Mouse (Mus musculus) urinary bladder, postnatal 36 days (tissue): Measurements from ENCODE around the gene Pram1.

Experiments
- DNase-seq, 2 experiments: peaks; one replicate each; pipeline ENCODE4 v3.0.0; 2022; ENCODE audit warnings: low spot score in 2 of 2, mixed read lengths in 1 of 2

Gene Pram1

DNA sequence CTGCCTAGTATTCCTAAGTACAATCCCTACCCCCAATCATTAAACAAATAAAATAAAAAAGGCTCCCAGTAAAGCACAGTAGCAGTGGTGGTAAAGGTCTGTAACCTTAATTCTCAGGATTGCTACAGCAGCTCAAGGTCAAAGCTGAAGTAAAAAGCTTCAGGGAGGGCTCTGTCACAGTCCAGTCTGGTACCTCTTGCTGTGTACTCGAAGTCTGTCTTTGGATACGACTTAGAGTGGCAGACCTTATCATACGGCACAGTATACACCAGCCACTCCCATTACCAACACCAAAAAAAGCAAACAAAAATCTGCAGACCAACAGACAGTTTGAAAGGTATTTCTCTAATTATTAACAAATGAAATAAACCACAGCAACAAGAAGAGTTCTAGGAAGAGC lies 29.0 kb downstream of the Pram1 start:
- no peak for DNase-seq

DNA sequence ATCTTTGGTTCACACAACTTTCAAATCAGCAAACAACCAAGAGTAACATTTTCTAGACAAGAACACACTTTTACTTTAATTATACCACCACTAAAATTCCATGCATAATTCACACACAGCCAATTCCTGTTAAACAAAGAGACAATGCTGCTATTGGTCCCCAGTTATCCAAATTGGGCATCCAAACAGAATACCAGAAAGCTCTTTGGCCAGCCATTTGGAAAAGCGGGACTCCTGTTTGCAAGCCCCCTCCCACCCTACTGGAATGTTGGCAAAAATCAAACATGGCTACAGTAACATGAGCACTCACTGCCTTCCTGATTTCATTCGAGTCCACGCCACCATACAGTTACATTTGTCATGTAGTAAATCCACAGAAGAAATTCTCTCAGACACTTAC lies 31.8 kb downstream of the Pram1 start:
- no peak for DNase-seq

DNA sequence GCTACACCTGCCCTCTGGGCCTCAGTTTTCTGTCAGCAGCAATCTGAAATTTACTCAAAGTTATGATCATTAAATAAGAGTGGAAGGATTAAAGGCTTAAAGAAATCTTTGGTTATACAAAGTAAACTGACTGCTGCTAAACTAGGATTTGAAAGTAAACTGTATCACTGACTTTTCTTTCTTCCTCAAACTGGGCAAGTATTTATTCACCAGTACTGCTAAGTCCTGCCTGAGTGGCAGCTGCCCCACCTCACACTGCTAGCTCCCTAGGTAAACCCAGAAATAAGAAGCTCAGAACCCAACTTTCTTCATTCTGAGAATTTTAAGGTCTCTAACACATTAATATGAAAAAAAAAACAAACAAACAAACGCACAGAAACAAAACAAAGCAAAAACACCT lies 36.0 kb downstream of the Pram1 start:
- DNase-seq: no peak

DNA sequence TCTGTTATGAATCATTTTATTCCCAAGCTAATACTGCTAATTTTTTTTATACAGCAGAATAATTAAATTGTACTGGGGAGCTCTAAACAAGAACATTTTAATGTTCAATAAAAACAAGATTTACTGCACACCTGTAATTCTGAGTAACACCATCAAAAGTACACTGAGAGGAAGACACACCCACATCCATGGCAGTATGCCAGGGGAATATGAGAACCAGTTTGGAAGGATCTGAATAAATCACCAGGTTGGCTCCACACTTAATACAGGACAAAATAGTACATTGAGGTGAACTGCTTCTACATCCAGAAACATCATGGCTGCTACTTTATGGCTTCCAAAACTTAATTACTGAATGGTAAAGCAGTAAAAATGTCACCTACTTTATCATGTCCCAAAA lies 37.6 kb downstream of the Pram1 start:
- DNase-seq: peak; percentile 59 to 68

DNA sequence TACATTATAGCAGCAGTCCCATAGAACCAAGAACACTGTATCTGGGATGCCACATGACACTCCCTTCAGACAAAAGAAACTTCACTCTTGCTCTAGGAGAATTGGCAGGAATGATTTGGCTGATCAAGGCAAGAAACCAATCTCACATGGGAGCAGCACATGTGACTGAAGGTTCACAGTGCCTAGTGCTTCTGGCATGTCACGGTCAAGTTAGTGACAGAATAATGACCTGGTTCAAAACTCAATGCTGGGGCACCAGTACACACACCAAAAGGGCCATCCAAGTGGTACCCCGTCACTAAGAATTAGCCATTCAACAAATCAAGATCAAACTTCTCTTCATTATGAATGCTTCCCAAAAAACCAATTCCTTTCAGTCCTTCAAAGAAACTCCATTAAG lies 38.2 kb downstream of the Pram1 start:
- DNase-seq: no peak

DNA sequence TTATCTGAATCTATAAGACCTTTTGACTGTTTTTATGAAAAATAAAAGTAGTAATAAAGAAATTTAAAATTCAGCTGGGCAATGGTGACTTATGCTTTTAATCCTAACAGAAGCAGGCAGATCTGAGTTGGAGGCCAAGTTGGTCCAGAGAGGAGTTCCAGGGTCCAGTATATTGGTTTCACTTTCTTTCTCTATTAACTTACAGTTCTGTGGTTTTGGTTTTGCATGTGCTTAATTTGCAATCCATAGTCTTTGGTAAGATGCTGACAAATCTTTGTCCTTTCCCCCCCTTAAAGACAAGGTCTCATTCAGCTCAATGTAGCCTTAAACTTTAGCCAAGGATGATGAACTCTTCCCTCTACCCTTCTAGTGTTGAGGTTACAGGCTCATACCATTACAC lies 40.9 kb downstream of the Pram1 start:
- no peak for DNase-seq

DNA sequence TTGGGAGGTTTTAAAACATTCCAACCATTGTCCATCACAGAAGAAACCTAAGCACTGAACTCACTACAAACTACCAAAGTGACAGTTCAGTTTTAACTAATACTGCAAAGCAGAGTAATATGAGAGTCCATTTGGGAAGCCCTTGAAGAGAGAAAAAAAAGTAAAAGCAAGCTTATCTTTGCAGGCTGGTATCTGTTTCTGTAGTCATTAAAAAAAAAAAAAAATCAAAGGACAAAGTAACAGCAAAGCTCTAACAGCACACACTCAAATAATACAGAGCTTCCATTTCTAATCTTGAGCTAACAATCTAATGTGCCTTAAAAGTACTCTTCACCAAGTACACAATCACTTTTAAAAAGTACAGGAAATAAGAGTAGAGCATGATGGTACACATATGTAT lies 43.9 kb downstream of the Pram1 start:
- no peak for DNase-seq

DNA sequence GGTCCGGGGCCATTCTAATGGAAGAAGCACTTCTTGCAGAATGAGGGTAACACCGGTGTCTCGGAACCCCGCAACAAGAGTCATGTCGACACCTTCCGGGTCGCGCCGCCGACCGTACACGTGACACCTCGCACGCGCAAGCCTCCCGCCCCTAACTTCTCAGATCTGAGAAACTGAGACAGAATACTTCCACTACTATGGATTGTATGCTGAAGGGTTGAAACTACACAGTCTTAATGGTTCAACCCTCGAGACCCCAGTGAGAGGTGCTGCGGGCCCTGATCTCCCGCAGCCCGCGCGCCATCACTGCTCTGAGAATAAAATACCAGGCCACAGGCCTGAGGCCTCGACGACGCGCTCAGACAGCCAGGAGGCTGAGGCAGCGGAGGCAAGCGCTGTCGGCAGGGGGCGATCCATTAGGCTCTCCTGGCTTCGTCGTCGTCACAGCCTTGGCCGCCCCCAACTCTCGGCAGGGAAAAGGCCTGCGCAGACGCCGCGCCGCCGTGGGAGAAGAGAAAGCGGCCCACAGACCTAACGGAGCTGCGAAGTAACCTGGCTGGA lies 46.9 kb downstream of the Pram1 start:
- DNase-seq: peak; percentile 46 to 61

DNA sequence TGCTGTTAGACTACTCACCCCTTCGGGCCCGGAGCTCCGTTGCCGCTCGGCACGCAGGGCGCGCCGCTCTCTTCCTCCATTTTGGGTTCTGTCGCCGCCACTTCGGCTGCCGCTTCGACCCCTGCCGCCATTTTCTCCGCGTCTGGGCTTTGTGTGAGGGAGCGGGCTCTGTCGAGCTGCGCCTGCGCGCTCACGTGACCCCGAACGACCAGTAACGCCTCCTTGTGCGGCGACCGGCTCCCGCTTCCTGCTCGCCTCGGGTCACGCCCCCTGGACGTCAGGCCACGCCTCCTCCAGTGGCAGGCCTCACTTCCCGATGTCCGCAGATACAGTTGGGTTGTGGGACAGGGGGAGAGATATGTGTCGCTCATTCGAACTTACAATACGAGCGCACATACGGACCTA lies 47.4 kb downstream of the Pram1 start:
- DNase-seq: peak; percentile 96 to 98

DNA sequence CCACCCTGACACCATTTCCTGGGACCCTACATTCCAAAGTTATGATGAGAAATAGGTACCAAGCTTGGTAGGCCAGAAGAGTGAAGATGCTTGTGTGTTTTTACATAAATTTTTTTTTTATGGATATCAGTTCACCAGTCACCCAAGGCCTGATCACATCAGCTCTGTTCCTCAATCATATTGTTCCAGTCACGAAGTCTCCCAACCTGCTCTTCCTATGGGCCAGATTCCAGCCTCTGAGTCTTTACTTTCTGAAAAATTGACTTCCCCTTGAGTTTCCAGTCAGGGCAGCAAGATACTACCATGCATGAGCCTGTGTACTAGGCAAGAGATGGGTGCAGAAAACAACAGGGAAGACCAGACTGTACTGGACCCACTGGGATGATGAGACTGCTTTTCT lies 48.9 kb downstream of the Pram1 start, which contains the start of gene Hnrnpm:
Hnrnpm (minus strand) TSS at position 101 of the 400 bp plus-strand sequence.
- DNase-seq: no peak
